Mouse (Mus musculus): ENCODE data around the gene Tango6. TPM values are rescaled to one million over a fixed set of nuclear protein-coding genes. Genes with fewer than 3 reads are reported as not detected.
"Not testable (repeated sequence)": the region's sequence is repeated elsewhere in the genome, so short reads cannot be mapped to it uniquely, and the experiment has no call there.

Gene Tango6
- polyA plus RNA-seq, 1 experiment from 2014 or later = 15.0 TPM

GRCm38 (mm10) chr8:106770596-106771179 is 87.8 kb downstream of the Tango6 start:
- no peak for DNase-seq (ENCODE audit: extremely low spot score, low spot score)
- no peak overlapping the region for H3K4me3 ChIP-seq
- 94% methylated on average over 9 of the region's 9 CpGs for WGBS

GRCm38 (mm10) chr8:106772094-106772493 is 89.2 kb downstream of the Tango6 start:
- no peak for DNase-seq (ENCODE audit: extremely low spot score, low spot score)
- Histone ChIP-seq H3K27ac (no peak overlapping the region), H3K36me3 (replicated peaks) (no peaks in the 10 kb centered on the region; the same call in 1 of the 2 replicates), H3K4me1 (peaks cover 14% of the 10 kb centered on the region), H3K4me3 (no peak overlapping the region), H3K27me3 (ENCODE audit: poor library complexity, severe bottlenecking) (no peaks in the 10 kb centered on the region), H3K9me3 (no peaks in the 10 kb centered on the region)
- WGBS = 91% methylated on average over 6 of the region's 6 CpGs

More at GRCm38 (mm10) chr8:106770596-106771179, 87.8 kb downstream of the Tango6 start:
- H3K27me3 ChIP-seq (ENCODE audit: poor library complexity, severe bottlenecking) = no peaks in the 10 kb centered on the region
- peaks cover 14% of the 10 kb centered on the region for H3K4me1 ChIP-seq
- no peaks in the 10 kb centered on the region; the same call in 1 of the 2 replicates for H3K36me3 ChIP-seq (replicated peaks)
- no peak overlapping the region for H3K27ac ChIP-seq
- H3K9me3 ChIP-seq = no peaks in the 10 kb centered on the region

- 95% methylated on average over 3 of the region's 3 CpGs for WGBS
- DNase-seq (ENCODE audit: extremely low spot score, low spot score) = no peak
- no peak overlapping the region for H3K27ac ChIP-seq
- no peak overlapping the region for H3K4me3 ChIP-seq
- H3K9me3 ChIP-seq = no peaks in the 10 kb centered on the region
- peaks cover 14% of the 10 kb centered on the region for H3K4me1 ChIP-seq
- no peaks in the 10 kb centered on the region; the same call in 1 of the 2 replicates for H3K36me3 ChIP-seq (replicated peaks)
- no peaks in the 10 kb centered on the region for H3K27me3 ChIP-seq (ENCODE audit: poor library complexity, severe bottlenecking)
These were observed 89.6 kb downstream of the Tango6 start for GRCm38 (mm10) chr8:106772501-106772900.

DNA sequence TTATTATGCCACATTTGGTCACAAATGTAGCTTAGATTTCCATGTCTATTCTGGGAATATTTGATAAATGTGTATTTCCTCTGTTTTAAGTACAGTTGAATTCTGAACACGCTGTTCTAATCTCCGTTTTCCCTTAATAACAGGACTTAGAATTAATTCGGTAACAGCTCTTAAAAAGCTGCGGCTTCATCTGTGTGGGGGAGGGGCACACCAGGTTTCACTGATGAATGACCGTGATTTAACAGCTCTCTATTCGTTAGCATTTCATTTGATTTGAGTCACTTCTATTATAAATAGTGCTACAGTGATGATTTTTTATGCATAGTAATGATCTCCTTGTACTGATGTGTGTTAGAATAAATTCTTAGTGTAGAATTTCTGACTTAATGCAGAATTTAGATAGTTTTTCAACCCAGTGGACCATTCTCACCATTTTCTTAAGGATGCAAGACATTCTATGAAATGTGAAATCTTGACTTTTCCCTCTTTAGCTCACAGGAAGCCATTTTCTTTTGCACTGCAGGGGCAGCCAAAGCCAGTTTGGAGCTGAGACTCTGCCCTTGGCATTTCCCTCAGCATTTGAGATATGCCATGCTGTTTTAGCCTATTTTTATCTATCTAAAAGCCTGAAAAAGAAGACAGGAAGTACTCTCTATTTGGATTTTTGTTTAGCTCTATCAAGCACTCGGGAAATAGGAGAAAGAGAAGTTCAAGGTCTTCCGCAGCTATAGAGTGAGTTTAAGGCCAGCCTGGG is 91.9 kb downstream of the Tango6 start:
- peaks cover 20% of the 10 kb centered on the region for H3K4me1 ChIP-seq
- H3K27me3 ChIP-seq (ENCODE audit: poor library complexity, severe bottlenecking) = no peaks in the 10 kb centered on the region
- no peak overlapping the region for H3K27ac ChIP-seq
- H3K36me3 ChIP-seq (replicated peaks) = no peaks in the 10 kb centered on the region
- no peak overlapping the region for H3K4me3 ChIP-seq
- no peak for DNase-seq (ENCODE audit: extremely low spot score, low spot score)
- H3K9me3 ChIP-seq = no peaks in the 10 kb centered on the region
- WGBS = 91% methylated on average over 8 of the region's 8 CpGs

DNA sequence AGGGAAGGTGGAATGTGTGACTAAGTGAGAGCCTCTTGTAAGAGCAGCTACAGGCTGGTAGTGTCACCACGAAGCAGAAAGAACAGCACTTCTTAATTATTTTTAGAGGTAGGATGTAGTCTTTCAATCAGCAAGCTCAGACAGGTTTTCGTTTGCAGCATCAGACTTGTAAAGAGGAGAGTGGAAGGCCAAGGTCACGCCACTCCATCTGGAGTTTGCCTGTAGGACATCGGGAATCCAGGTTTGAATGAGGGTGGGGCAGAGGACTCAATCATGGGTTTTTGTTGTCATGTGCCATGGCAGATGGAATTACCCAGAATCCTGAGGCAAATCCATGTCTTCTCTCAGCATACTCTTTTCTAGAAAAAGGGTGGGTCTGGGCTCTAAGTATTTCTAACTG is 106.8 kb downstream of the Tango6 start:
- Histone ChIP-seq H3K4me1 (peaks cover 15% of the 10 kb centered on the region), H3K9me3 (no peaks in the 10 kb centered on the region), H3K4me3 (no peak overlapping the region), H3K27me3 (ENCODE audit: poor library complexity, severe bottlenecking) (no peaks in the 10 kb centered on the region), H3K36me3 (replicated peaks) (peaks cover 8% of the 10 kb centered on the region), H3K27ac (no peak overlapping the region)
- no peak for DNase-seq (ENCODE audit: extremely low spot score, low spot score)
- 64% methylated on average over 4 of the region's 4 CpGs for WGBS

DNA sequence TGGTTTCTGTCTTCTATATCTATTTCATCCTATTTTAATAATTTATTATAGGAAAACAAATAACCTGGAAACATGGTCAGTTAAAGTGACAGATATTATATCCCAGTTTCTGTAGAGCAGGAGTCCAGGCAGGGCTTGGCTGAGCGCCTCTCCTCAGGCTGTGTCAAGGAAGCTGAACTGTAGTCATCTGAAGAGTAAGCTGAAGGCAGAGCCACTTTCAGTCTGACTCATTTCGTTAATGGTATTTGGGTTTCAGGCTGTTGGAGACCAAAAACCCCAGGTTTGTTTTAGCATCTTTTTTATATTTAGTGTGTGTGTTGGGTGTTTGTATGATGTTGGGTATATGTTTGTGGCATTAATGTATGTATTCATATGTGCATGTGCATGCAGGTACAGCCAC is 112.0 kb downstream of the Tango6 start:
- no peak for DNase-seq (ENCODE audit: extremely low spot score, low spot score)
- no peaks in the 10 kb centered on the region for H3K27me3 ChIP-seq (ENCODE audit: poor library complexity, severe bottlenecking)
- peaks cover 6% of the 10 kb centered on the region; the same call in 1 of the 2 replicates for H3K4me1 ChIP-seq
- H3K36me3 ChIP-seq (replicated peaks) = peaks cover 8% of the 10 kb centered on the region
- no peak overlapping the region for H3K4me3 ChIP-seq
- no peak overlapping the region for H3K27ac ChIP-seq
- no peaks in the 10 kb centered on the region for H3K9me3 ChIP-seq
- 94% methylated on average over 2 of the region's 2 CpGs for WGBS

DNA sequence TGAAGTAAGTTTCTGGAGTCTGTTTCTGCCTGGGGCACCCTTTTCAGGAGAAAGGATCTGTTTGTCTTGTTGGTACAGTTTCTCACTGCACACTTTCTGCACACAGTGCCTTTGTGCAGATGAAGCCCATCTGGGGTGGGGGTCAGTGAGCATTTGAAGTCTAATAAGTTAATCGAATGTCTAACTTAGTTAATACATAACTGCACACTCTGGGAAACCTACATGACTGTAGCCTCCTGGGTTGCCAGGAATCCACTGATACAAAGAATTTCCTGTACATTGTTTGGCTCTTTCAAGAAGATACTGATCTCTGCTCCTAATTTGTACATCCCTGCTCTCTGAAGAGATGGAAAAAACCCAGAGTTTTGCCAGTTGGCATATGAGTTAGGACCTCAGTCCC is 117.0 kb downstream of the Tango6 start:
- Histone ChIP-seq H3K9me3 (no peaks in the 10 kb centered on the region), H3K27ac (no peak overlapping the region), H3K27me3 (ENCODE audit: poor library complexity, severe bottlenecking) (no peaks in the 10 kb centered on the region), H3K4me3 (no peak overlapping the region), H3K36me3 (replicated peaks) (peaks cover 2% of the 10 kb centered on the region), H3K4me1 (0 out of 2 replicates have a peak, but pooled peaks cover 7% of the 10 kb centered on the region)
- no peak for DNase-seq (ENCODE audit: extremely low spot score, low spot score)
- WGBS = 70% methylated on average over 1 of the region's 1 CpGs

GRCm38 (mm10) chr8:106801261-106801660 is 118.4 kb downstream of the Tango6 start:
- Histone ChIP-seq H3K27me3 (ENCODE audit: poor library complexity, severe bottlenecking) (no peaks in the 10 kb centered on the region), H3K4me1 (0 out of 2 replicates have a peak, but pooled peaks cover 7% of the 10 kb centered on the region), H3K9me3 (peaks cover 4% of the 10 kb centered on the region; the same call in 1 of the 2 replicates), H3K27ac (no peak overlapping the region), H3K36me3 (replicated peaks) (peaks cover 16% of the 10 kb centered on the region), H3K4me3 (no peak overlapping the region)
- no peak for DNase-seq (ENCODE audit: extremely low spot score, low spot score)
- WGBS = 95% methylated on average over 11 of the region's 11 CpGs

- H3K9me3 ChIP-seq; H3K27me3 ChIP-seq (ENCODE audit: poor library complexity, severe bottlenecking); H3K27ac ChIP-seq; H3K4me3 ChIP-seq; H3K4me1 ChIP-seq; DNase-seq (ENCODE audit: extremely low spot score, low spot score): not testable (repeated sequence)
- WGBS = 86% methylated on average over 12 of the region's 12 CpGs
- peaks cover 18% of the 10 kb centered on the region for H3K36me3 ChIP-seq (replicated peaks)
These were observed 119.7 kb downstream of the Tango6 start for GRCm38 (mm10) chr8:106802384-106803137.

GRCm38 (mm10) chr8:106805859-106806258 is 123.0 kb downstream of the Tango6 start:
- 88% methylated on average over 3 of the region's 3 CpGs for WGBS
- no peak for DNase-seq (ENCODE audit: extremely low spot score, low spot score)
- H3K36me3 ChIP-seq (replicated peaks) = peaks cover 29% of the 10 kb centered on the region

GRCm38 (mm10) chr8:106807461-106807860 is 124.6 kb downstream of the Tango6 start:
- WGBS = 93% methylated on average over 4 of the region's 4 CpGs
- no peaks in the 10 kb centered on the region for H3K27me3 ChIP-seq (ENCODE audit: poor library complexity, severe bottlenecking)

More at GRCm38 (mm10) chr8:106805859-106806258, 123.0 kb downstream of the Tango6 start:
- no peaks in the 10 kb centered on the region for H3K27me3 ChIP-seq (ENCODE audit: poor library complexity, severe bottlenecking)
- H3K27ac ChIP-seq = no peak overlapping the region
- H3K4me3 ChIP-seq = no peak overlapping the region
- peaks cover 10% of the 10 kb centered on the region for H3K4me1 ChIP-seq
- peaks cover 4% of the 10 kb centered on the region; the same call in 1 of the 2 replicates for H3K9me3 ChIP-seq

DNA sequence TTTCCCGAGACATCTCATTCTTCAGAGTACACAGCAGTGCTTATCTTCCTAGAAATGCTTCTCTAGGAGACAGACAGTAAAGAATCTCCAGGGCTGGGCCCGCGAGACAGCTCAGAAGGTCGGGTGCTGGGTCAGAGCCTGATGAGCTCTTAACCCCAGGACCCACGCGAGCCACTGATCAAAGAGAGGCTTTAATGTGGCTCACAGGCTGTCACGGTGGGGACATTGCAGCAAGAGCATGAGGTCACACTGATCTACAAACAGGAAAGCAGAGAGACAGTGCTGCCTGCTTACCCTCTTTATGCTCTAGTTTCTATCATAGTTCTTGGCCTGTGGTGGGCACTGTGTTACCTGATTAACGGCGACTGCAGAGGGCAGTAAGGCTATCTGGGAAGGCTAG is 126.9 kb downstream of the Tango6 start:
- H3K27ac ChIP-seq = 0 out of 2 replicates have a peak overlapping the region, but pooled peaks have one; percentile 27
- peaks cover 4% of the 10 kb centered on the region; the same call in 1 of the 2 replicates for H3K9me3 ChIP-seq
- H3K4me1 ChIP-seq = peaks cover 10% of the 10 kb centered on the region
- 50% methylated on average over 9 of the region's 9 CpGs for WGBS
- H3K36me3 ChIP-seq (replicated peaks) = peaks cover 39% of the 10 kb centered on the region
- H3K27me3 ChIP-seq (ENCODE audit: poor library complexity, severe bottlenecking) = no peaks in the 10 kb centered on the region
- H3K4me3 ChIP-seq = no peak overlapping the region
- no peak for DNase-seq (ENCODE audit: extremely low spot score, low spot score)

More at GRCm38 (mm10) chr8:106807461-106807860, 124.6 kb downstream of the Tango6 start:
- Histone ChIP-seq H3K4me1 (peaks cover 10% of the 10 kb centered on the region), H3K27ac (no peak overlapping the region), H3K9me3 (peaks cover 4% of the 10 kb centered on the region; the same call in 1 of the 2 replicates), H3K36me3 (replicated peaks) (peaks cover 35% of the 10 kb centered on the region), H3K4me3 (no peak overlapping the region)
- DNase-seq (ENCODE audit: extremely low spot score, low spot score) = no peak
